Mouse (Mus musculus): ENCODE data around the gene Olfr1385. TPM values are rescaled to one million over a fixed set of nuclear protein-coding genes. Genes with fewer than 3 reads are reported as not detected.
"Not testable (repeated sequence)": the region's sequence is repeated elsewhere in the genome, so short reads cannot be mapped to it uniquely, and the experiment has no call there.

Olfr1385 gene
- under 1 TPM; 0.12 to 0.14 TPM for total RNA-seq (2021)
- long read RNA-seq, experiment 1, result 0 reads
- long read RNA-seq, experiment 2, result 0 reads

GRCm38 (mm10) chr11:49488770-49489169 is at the start of gene Olfr1385:
TSS of gene Olfr1385 (plus strand) at chr11:49489070.
- DNase-seq (ENCODE audit: low spot score in 2 of 2), result not testable (repeated sequence)

GRCm38 (mm10) chr11:49455043-49455442 is 33.8 kb upstream of the Olfr1385 start, which contains the start of gene Olfr1387:
TSS of gene Olfr1387 (plus strand) at chr11:49455343.
- no peak for DNase-seq (ENCODE audit: low spot score in 2 of 2)

DNA sequence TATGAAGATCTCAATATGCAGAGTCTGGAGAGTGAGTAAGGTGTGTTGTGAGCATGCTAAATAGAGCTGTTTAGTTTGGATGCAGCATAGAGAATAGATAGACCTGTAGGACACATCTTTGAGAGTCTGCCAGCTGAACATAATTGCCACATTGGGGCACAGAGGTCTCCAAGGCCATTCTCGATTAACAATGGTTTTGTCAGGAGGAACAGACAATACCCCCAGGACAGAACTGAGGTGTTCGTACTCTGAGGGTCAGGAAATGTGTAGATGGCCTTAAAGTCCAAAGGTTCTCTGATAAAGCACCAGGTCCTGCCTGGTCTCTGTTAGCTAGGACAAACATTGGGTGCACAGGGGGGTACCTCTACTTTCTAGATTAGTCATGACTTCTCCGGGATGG is 24.1 kb upstream of the Olfr1385 start, which contains the start of gene Olfr1386:
Olfr1386 (plus strand) TSS at position 301 of the 400 bp plus-strand sequence.
- not testable (repeated sequence) for DNase-seq (ENCODE audit: low spot score in 2 of 2)

GRCm38 (mm10) chr11:49485973-49486372 is 2.9 kb upstream of the Olfr1385 start:
- no peak for DNase-seq (ENCODE audit: low spot score in 2 of 2)

DNA sequence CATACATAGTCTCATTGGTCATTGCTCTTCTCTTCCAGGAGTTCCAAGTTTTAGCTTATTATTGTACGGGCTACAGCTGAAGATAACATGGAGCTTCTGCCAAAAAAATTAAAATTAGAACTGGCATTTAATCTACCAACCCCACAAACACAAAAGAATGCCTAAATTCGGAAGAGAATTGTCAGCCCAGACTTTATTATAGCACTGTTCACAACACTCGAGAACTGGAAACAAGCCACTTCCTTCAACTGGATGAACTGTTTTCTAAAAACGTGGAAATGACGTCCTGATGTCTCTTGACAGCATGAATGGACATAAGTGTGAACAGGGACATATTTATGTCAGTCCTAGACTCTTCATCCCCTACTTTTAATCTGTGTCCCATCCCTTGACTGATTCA is 29.2 kb downstream of the Olfr1385 start:
- DNase-seq (ENCODE audit: low spot score in 2 of 2), result peak in 1 of 2 experiments; percentile 5

GRCm38 (mm10) chr11:49519348-49519747 is 30.5 kb downstream of the Olfr1385 start, which contains the start of gene Olfr1383:
TSS of gene Olfr1383 (plus strand) at chr11:49519648.
- no peak for DNase-seq (ENCODE audit: low spot score in 2 of 2)

- no peak for DNase-seq (ENCODE audit: low spot score in 2 of 2)
These were observed 39.1 kb downstream of the Olfr1385 start, which contains the start of gene Olfr1382 for GRCm38 (mm10) chr11:49527947-49528346. TSS of gene Olfr1382 (plus strand) at chr11:49528247.

DNA sequence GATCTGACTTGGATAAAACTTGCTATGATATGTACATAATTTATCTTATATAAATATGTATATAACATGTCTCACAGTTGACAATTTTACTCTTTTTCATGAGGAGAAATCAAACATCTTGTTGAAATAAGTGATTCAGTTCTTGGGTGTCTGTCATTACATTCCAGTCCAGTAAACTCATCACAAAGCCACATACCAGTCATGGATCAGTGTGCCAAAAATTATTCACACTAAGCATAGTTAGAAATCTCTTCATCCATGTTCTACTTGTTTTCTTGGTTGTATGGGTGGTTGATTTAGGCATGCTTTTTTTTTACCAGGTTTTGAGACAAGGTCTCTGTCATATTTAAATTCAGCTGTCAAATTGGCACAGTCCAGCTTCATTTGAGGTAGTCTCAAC is 43.9 kb downstream of the Olfr1385 start:
- no peak for DNase-seq (ENCODE audit: low spot score in 2 of 2)

- peak; percentile 22 to 34 for DNase-seq (ENCODE audit: low spot score in 2 of 2)
These were observed 47.8 kb downstream of the Olfr1385 start for GRCm38 (mm10) chr11:49536631-49537030.

- DNase-seq (ENCODE audit: low spot score in 2 of 2), result not testable (repeated sequence)
These were observed 54.3 kb downstream of the Olfr1385 start, which contains the start of gene Olfr1381 for GRCm38 (mm10) chr11:49543149-49543548. TSS of gene Olfr1381 (plus strand) at chr11:49543449.

Other genes with a start within 250 kb of the Olfr1385 start
- 10 to 100 TPM; 48.7 to 50.9 TPM for gene Mgat1, start 244.9 kb upstream of the Olfr1385 start, total RNA-seq (2021)
- under 1 TPM; 0.14 to 0.26 TPM for gene Olfr1393, start 210.8 kb upstream of the Olfr1385 start, total RNA-seq (2021)
- gene Olfr1392, start 203.8 kb upstream of the Olfr1385 start, total RNA-seq (2021), result not detected
- not detected for gene Olfr10, start 184.3 kb upstream of the Olfr1385 start, total RNA-seq (2021)
- not detected for gene Olfr1391, start 166.3 kb upstream of the Olfr1385 start, total RNA-seq (2021)
- not detected for gene Olfr1390, start 153.9 kb upstream of the Olfr1385 start, total RNA-seq (2021)
- gene Olfr1389, start 66.0 kb upstream of the Olfr1385 start, total RNA-seq (2021), result not detected
- under 1 TPM; 0.28 to 0.33 TPM for gene Olfr1388, start 52.4 kb upstream of the Olfr1385 start, total RNA-seq (2021)
- gene Olfr1387, start 33.7 kb upstream of the Olfr1385 start, total RNA-seq (2021), result not detected
- not detected for gene Olfr1386, start 24.0 kb upstream of the Olfr1385 start, total RNA-seq (2021)
- gene Olfr1384, start 17.7 kb downstream of the Olfr1385 start, total RNA-seq (2021), result not detected
- gene Olfr1383, start 30.6 kb downstream of the Olfr1385 start, total RNA-seq (2021), result under 1 TPM in 1 of 2 experiments, not detected in 1; 0.50 TPM
- not detected for gene Olfr1382, start 39.2 kb downstream of the Olfr1385 start, total RNA-seq (2021)
- not detected for gene Olfr1381, start 54.4 kb downstream of the Olfr1385 start, total RNA-seq (2021)
- gene Olfr1380, start 67.8 kb downstream of the Olfr1385 start, total RNA-seq (2021), result not detected
- 1 to 10 TPM; 3.4 TPM for gene Flt4, start 120.2 kb downstream of the Olfr1385 start, total RNA-seq (2021)
- gene Scgb3a1, start 174.5 kb downstream of the Olfr1385 start, total RNA-seq (2021), result not detected
- 10 to 100 TPM; 47.6 to 49.8 TPM for gene Cnot6, start 223.7 kb downstream of the Olfr1385 start, total RNA-seq (2021)